Comparison of ENCODE assay signal across 19 mouse cellular contexts in genomic region chr9:115485219-115485618, GRCm38 (mm10).
"Had no signal": no experiment of that assay in that cellular context is flagged by ENCODE, and none has a peak within 500 bp of the region (broad histone marks: within the 10 kb centered on the region; RNA-seq: fewer than 3 reads in every experiment).

No protein-coding gene starts in this region.

- H3K27me3 ChIP-seq: liver, embryonic 13.5 days; midbrain, embryonic 12.5 days; midbrain, embryonic 15.5 days; neural tube, embryonic 12.5 days; neural tube, embryonic 15.5 days had no signal

- DNase-seq: kidney, adult 11 months; kidney, adult 8-10 months; kidney, postnatal 10 days; kidney, postnatal 36 days; layer of hippocampus, postnatal 36 days; liver, embryonic 13.5 days; lung, adult 2 months; lung, postnatal 36 days; right cerebral cortex, adult 18-20 months; right cerebral cortex, postnatal 14 days; right cerebral cortex, postnatal 4 days; thymus, postnatal 25 days had no signal

- H3K36me3 ChIP-seq: kidney, embryonic 15.5 days; liver, embryonic 13.5 days; midbrain, embryonic 12.5 days; midbrain, embryonic 15.5 days; neural tube, embryonic 12.5 days; neural tube, embryonic 15.5 days had no signal

- H3K9ac ChIP-seq: kidney, embryonic 15.5 days; liver, embryonic 13.5 days; midbrain, embryonic 12.5 days; midbrain, embryonic 15.5 days; neural tube, embryonic 12.5 days; neural tube, embryonic 15.5 days had no signal

- H3K4me1 ChIP-seq: kidney, embryonic 15.5 days; liver, embryonic 13.5 days; midbrain, embryonic 12.5 days; midbrain, embryonic 15.5 days; neural tube, embryonic 12.5 days; neural tube, embryonic 15.5 days had no signal

- H3K4me3 ChIP-seq: kidney, embryonic 15.5 days; left cerebral cortex, adult 2 months; liver, embryonic 13.5 days; midbrain, embryonic 12.5 days; midbrain, embryonic 15.5 days; neural tube, embryonic 12.5 days; neural tube, embryonic 15.5 days had no signal

- H3K4me2 ChIP-seq: kidney, embryonic 15.5 days; liver, embryonic 13.5 days; midbrain, embryonic 12.5 days; midbrain, embryonic 15.5 days; neural tube, embryonic 12.5 days; neural tube, embryonic 15.5 days had no signal

- H3K9me3 ChIP-seq: kidney, embryonic 15.5 days; liver, embryonic 13.5 days; midbrain, embryonic 12.5 days; midbrain, embryonic 15.5 days; neural tube, embryonic 12.5 days; neural tube, embryonic 15.5 days had no signal

- ATAC-seq: midbrain, embryonic 15.5 days had no signal

- H3K27ac ChIP-seq: kidney, embryonic 15.5 days; left cerebral cortex, adult 2 months; liver, embryonic 13.5 days; midbrain, embryonic 12.5 days; midbrain, embryonic 15.5 days; neural tube, embryonic 12.5 days; neural tube, embryonic 15.5 days; stomach, postnatal 0 days had no signal
